Mouse (Mus musculus): ENCODE measurements around the gene Trpv4.
A peak's percentile ranks its signal among the peaks of the same experiment; 100 is the strongest.

The Trpv4 gene

GRCm38 (mm10) chr5:114667228-114667856 is 9.1 kb upstream of the Trpv4 start:
- peak; percentile 98 for DNase-seq (ENCODE audit: low spot score)

GRCm38 (mm10) chr5:114666659-114667058 is 8.4 kb upstream of the Trpv4 start:
- no peak for DNase-seq (ENCODE audit: low spot score)

- no peak for DNase-seq (ENCODE audit: low spot score)
Measured at GRCm38 (mm10) chr5:114664750-114665149, 6.5 kb upstream of the Trpv4 start.

GRCm38 (mm10) chr5:114664139-114664538 is 5.9 kb upstream of the Trpv4 start:
- DNase-seq (ENCODE audit: low spot score): no peak

GRCm38 (mm10) chr5:114661029-114661428 is 2.8 kb upstream of the Trpv4 start:
- no peak for DNase-seq (ENCODE audit: low spot score)

- no peak for DNase-seq (ENCODE audit: low spot score)
Measured at GRCm38 (mm10) chr5:114657426-114657825, 795 bp downstream of the Trpv4 start.

- DNase-seq (ENCODE audit: low spot score): no peak
Measured at GRCm38 (mm10) chr5:114656305-114656704, 1.9 kb downstream of the Trpv4 start.

GRCm38 (mm10) chr5:114655721-114656120 is 2.5 kb downstream of the Trpv4 start:
- DNase-seq (ENCODE audit: low spot score): no peak

GRCm38 (mm10) chr5:114653656-114654437 is 4.4 kb downstream of the Trpv4 start:
- DNase-seq (ENCODE audit: low spot score): no peak

- peak; percentile 51 for DNase-seq (ENCODE audit: low spot score)
Measured at GRCm38 (mm10) chr5:114651449-114651848, 6.8 kb downstream of the Trpv4 start.

GRCm38 (mm10) chr5:114651002-114651401 is 7.2 kb downstream of the Trpv4 start:
- no peak for DNase-seq (ENCODE audit: low spot score)

GRCm38 (mm10) chr5:114648728-114649311 is 9.4 kb downstream of the Trpv4 start:
- no peak for DNase-seq (ENCODE audit: low spot score)

GRCm38 (mm10) chr5:114647211-114647974 is 10.8 kb downstream of the Trpv4 start:
- peak; percentile 75 for DNase-seq (ENCODE audit: low spot score)

GRCm38 (mm10) chr5:114645916-114646315 is 12.3 kb downstream of the Trpv4 start:
- no peak for DNase-seq (ENCODE audit: low spot score)

GRCm38 (mm10) chr5:114644918-114645317 is 13.3 kb downstream of the Trpv4 start:
- DNase-seq (ENCODE audit: low spot score): no peak

- DNase-seq (ENCODE audit: low spot score): no peak
Measured at GRCm38 (mm10) chr5:114640809-114641208, 17.4 kb downstream of the Trpv4 start.

- DNase-seq (ENCODE audit: low spot score): no peak
Measured at GRCm38 (mm10) chr5:114639645-114639957, 18.6 kb downstream of the Trpv4 start.

- peak; percentile 94 for DNase-seq (ENCODE audit: low spot score)
Measured at GRCm38 (mm10) chr5:114638769-114639644, 19.2 kb downstream of the Trpv4 start.

GRCm38 (mm10) chr5:114636091-114636490 is 22.1 kb downstream of the Trpv4 start:
- no peak for DNase-seq (ENCODE audit: low spot score)

GRCm38 (mm10) chr5:114631336-114631735 is 26.9 kb downstream of the Trpv4 start:
- DNase-seq (ENCODE audit: low spot score): peak; percentile 43

- DNase-seq (ENCODE audit: low spot score): peak; percentile 80
Measured at GRCm38 (mm10) chr5:114625590-114625989, 32.6 kb downstream of the Trpv4 start.

GRCm38 (mm10) chr5:114620305-114620704 is 37.9 kb downstream of the Trpv4 start:
- DNase-seq (ENCODE audit: low spot score): peak; percentile 57

Data from embryo, embryonic 10.5 days (tissue).